Mouse (Mus musculus): ENCODE measurements around the gene Arhgdia. TPM values are rescaled to one million over a fixed set of nuclear protein-coding genes. Genes with fewer than 3 reads are reported as not detected.

The Arhgdia gene
- total and polyA plus RNA-seq, 2 experiments from 2014 or later, result 297 to 425 TPM

GRCm38 (mm10) chr11:120606764-120607163, 25.3 kb upstream of the Arhgdia start:
- H3K4me3 ChIP-seq (ENCODE audit: low read length), result no peak overlapping the region
- DNase-seq (ENCODE audit: low spot score), result no peak
- no peaks in the 10 kb centered on the region for H3K27me3 ChIP-seq (ENCODE audit: insufficient read depth, low read length)
- no peaks in the 10 kb centered on the region for H3K9me3 ChIP-seq (ENCODE audit: low read length)
- H3K36me3 ChIP-seq (ENCODE audit: insufficient read depth, low read length), result peaks cover 33% of the 10 kb centered on the region
- ATAC-seq, result no peak
- H3K4me1 ChIP-seq (ENCODE audit: insufficient read depth, low read length), result 0 out of 2 replicates have a peak, but pooled peaks cover 6% of the 10 kb centered on the region
- TF ChIP-seq CTCF (IDR thresholded peaks at IDR 0.05; ENCODE audit: low read depth), result no peak
- 74% methylated on average over 4 of the region's 4 CpGs for WGBS
- no peak overlapping the region for H3K4me2 ChIP-seq (ENCODE audit: low read depth, low read length)
- no peak overlapping the region for H3K9ac ChIP-seq (replicated peaks; ENCODE audit: low read length)
- no peak overlapping the region for H3K27ac ChIP-seq

GRCm38 (mm10) chr11:120605667-120606066, 24.2 kb upstream of the Arhgdia start:
- 0 out of 2 replicates have a peak, but pooled peaks cover 6% of the 10 kb centered on the region for H3K4me1 ChIP-seq (ENCODE audit: insufficient read depth, low read length)
- 85% methylated on average over 7 of the region's 7 CpGs for WGBS
- no peaks in the 10 kb centered on the region for H3K27me3 ChIP-seq (ENCODE audit: insufficient read depth, low read length)
- no peak for DNase-seq (ENCODE audit: low spot score)
- no peak overlapping the region for H3K27ac ChIP-seq
- no peak overlapping the region for H3K4me2 ChIP-seq (ENCODE audit: low read depth, low read length)
- no peak for TF ChIP-seq CTCF (IDR thresholded peaks at IDR 0.05; ENCODE audit: low read depth)
- peaks cover 29% of the 10 kb centered on the region for H3K36me3 ChIP-seq (ENCODE audit: insufficient read depth, low read length)
- ATAC-seq, result no peak
- no peak overlapping the region for H3K9ac ChIP-seq (replicated peaks; ENCODE audit: low read length)
- no peak overlapping the region for H3K4me3 ChIP-seq (ENCODE audit: low read length)
- no peaks in the 10 kb centered on the region for H3K9me3 ChIP-seq (ENCODE audit: low read length)

GRCm38 (mm10) chr11:120603545-120603944, 22.1 kb upstream of the Arhgdia start:
- Histone ChIP-seq H3K9ac (replicated peaks; ENCODE audit: low read length) (no peak overlapping the region), H3K27ac (no peak overlapping the region), H3K9me3 (ENCODE audit: low read length) (no peaks in the 10 kb centered on the region), H3K4me3 (ENCODE audit: low read length) (no peak overlapping the region), H3K36me3 (ENCODE audit: insufficient read depth, low read length) (peaks cover 31% of the 10 kb centered on the region), H3K27me3 (ENCODE audit: insufficient read depth, low read length) (no peaks in the 10 kb centered on the region), H3K4me2 (ENCODE audit: low read depth, low read length) (no peak overlapping the region), H3K4me1 (ENCODE audit: insufficient read depth, low read length) (peaks cover 8% of the 10 kb centered on the region; the same call in 1 of the 2 replicates)
- TF ChIP-seq CTCF (IDR thresholded peaks at IDR 0.05; ENCODE audit: low read depth), result no peak
- no peak for ATAC-seq
- no peak for DNase-seq (ENCODE audit: low spot score)
- WGBS, result 89% methylated on average over 2 of the region's 2 CpGs

- no peak for TF ChIP-seq CTCF (IDR thresholded peaks at IDR 0.05; ENCODE audit: low read depth)
- H3K27ac ChIP-seq, result no peak overlapping the region
- peaks cover 38% of the 10 kb centered on the region for H3K36me3 ChIP-seq (ENCODE audit: insufficient read depth, low read length)
- peaks cover 12% of the 10 kb centered on the region for H3K4me1 ChIP-seq (ENCODE audit: insufficient read depth, low read length)
- H3K27me3 ChIP-seq (ENCODE audit: insufficient read depth, low read length), result no peaks in the 10 kb centered on the region
- H3K4me3 ChIP-seq (ENCODE audit: low read length), result no peak overlapping the region
- DNase-seq (ENCODE audit: low spot score) (no peak), ATAC-seq (no peak)
- H3K9ac ChIP-seq (replicated peaks; ENCODE audit: low read length), result no peak overlapping the region
- no peaks in the 10 kb centered on the region for H3K9me3 ChIP-seq (ENCODE audit: low read length)
- H3K4me2 ChIP-seq (ENCODE audit: low read depth, low read length), result no peak overlapping the region
- WGBS, result 97% methylated on average over 3 of the region's 3 CpGs
Measured at GRCm38 (mm10) chr11:120600716-120601115, 19.3 kb upstream of the Arhgdia start.

GRCm38 (mm10) chr11:120598990-120599549, 17.6 kb upstream of the Arhgdia start:
- 46% methylated on average over 17 of the region's 17 CpGs for WGBS
- Histone ChIP-seq H3K36me3 (ENCODE audit: insufficient read depth, low read length) (peaks cover 41% of the 10 kb centered on the region), H3K4me1 (ENCODE audit: insufficient read depth, low read length) (peaks cover 12% of the 10 kb centered on the region), H3K27me3 (ENCODE audit: insufficient read depth, low read length) (no peaks in the 10 kb centered on the region), H3K9ac (replicated peaks; ENCODE audit: low read length) (peak overlapping the region; percentile 94), H3K9me3 (ENCODE audit: low read length) (no peaks in the 10 kb centered on the region), H3K27ac (peak overlapping the region; percentile 94), H3K4me3 (ENCODE audit: low read length) (peak overlapping the region; percentile 97), H3K4me2 (ENCODE audit: low read depth, low read length) (peak overlapping the region; percentile 90)
- no peak for DNase-seq (ENCODE audit: low spot score)
- no peak for TF ChIP-seq CTCF (IDR thresholded peaks at IDR 0.05; ENCODE audit: low read depth)
- ATAC-seq, result no peak

GRCm38 (mm10) chr11:120598283-120598989, 17.0 kb upstream of the Arhgdia start, which contains the start of the genes Alyref and Anapc11:
Gene Alyref, minus strand, starts transcription at chr11:120598365.
Gene Anapc11, plus strand, starts transcription at chr11:120598421.
- H3K4me3 ChIP-seq (ENCODE audit: low read length), result peak within 1 kb of the TSS; percentile 97
- H3K4me1 ChIP-seq (ENCODE audit: insufficient read depth, low read length), result peaks cover 12% of the 10 kb centered on the region
- H3K36me3 ChIP-seq (ENCODE audit: insufficient read depth, low read length), result peaks cover 42% of the 10 kb centered on the region
- under 1% methylated on average over 82 of the region's 88 CpGs for WGBS
- no peaks in the 10 kb centered on the region for H3K27me3 ChIP-seq (ENCODE audit: insufficient read depth, low read length)
- ATAC-seq (peak; percentile 99), DNase-seq (ENCODE audit: low spot score) (peak; percentile 98)
- TF ChIP-seq CTCF (IDR thresholded peaks at IDR 0.05; ENCODE audit: low read depth), result no peak
- peak within 1 kb of the TSS; percentile 90 for H3K4me2 ChIP-seq (ENCODE audit: low read depth, low read length)
- no peaks in the 10 kb centered on the region for H3K9me3 ChIP-seq (ENCODE audit: low read length)
- H3K9ac ChIP-seq (replicated peaks; ENCODE audit: low read length), result peak within 1 kb of the TSS; percentile 94
- peak within 1 kb of the TSS; percentile 94 for H3K27ac ChIP-seq

All from hindbrain, postnatal 0 days (tissue).